Mouse (Mus musculus): Measurements from ENCODE around the gene Lipk. TPM values are rescaled to one million over a fixed set of nuclear protein-coding genes. Genes with fewer than 3 reads are reported as not detected.

Gene Lipk
- polyA plus RNA-seq, 1 experiment from 2014 or later = not detected

Other genes with a start within 250 kb of the Lipk start
- gene Lipo3, start 246.3 kb upstream of the Lipk start, polyA plus RNA-seq (2014; fragmentation: Nextera tagmentation; extraction: Ambion mirVana) = 13.0 and 13.7 TPM in 2 replicates
- gene Lipo1, start 220.8 kb upstream of the Lipk start, polyA plus RNA-seq (2014; fragmentation: Nextera tagmentation; extraction: Ambion mirVana) = not detected in 2 replicates
- not detected in 2 replicates for gene Lipf, start 47.1 kb upstream of the Lipk start, polyA plus RNA-seq (2014; fragmentation: Nextera tagmentation; extraction: Ambion mirVana)
- gene Lipn, start 59.1 kb downstream of the Lipk start, polyA plus RNA-seq (2014; fragmentation: Nextera tagmentation; extraction: Ambion mirVana) = not detected in 2 replicates
- gene Lipm, start 92.6 kb downstream of the Lipk start, polyA plus RNA-seq (2014; fragmentation: Nextera tagmentation; extraction: Ambion mirVana) = not detected in 2 replicates
- gene Ankrd22, start 157.8 kb downstream of the Lipk start, polyA plus RNA-seq (2014; fragmentation: Nextera tagmentation; extraction: Ambion mirVana) = not detected in 2 replicates
- 3.6 and 4.0 TPM in 2 replicates for gene Stambpl1, start 183.9 kb downstream of the Lipk start, polyA plus RNA-seq (2014; fragmentation: Nextera tagmentation; extraction: Ambion mirVana)
- gene Acta2, start 247.3 kb downstream of the Lipk start, polyA plus RNA-seq (2014; fragmentation: Nextera tagmentation; extraction: Ambion mirVana) = 36.8 and 41.7 TPM in 2 replicates